Mouse (Mus musculus) liver, embryonic 14.5 days (tissue): ENCODE data around the gene Rundc3a. TPM values are rescaled to one million over a fixed set of nuclear protein-coding genes. Genes with fewer than 3 reads are reported as not detected.

Source experiments
- ATAC-seq: fragments of 200-750 bp; cut with Nextera tagmentation; 2 replicates; pipeline ENCODE4 v1.8.0; 2017; ENCODE audit warnings: moderate number of reproducible peaks, mild to moderate bottlenecking, moderate library complexity; ENCODE audit not compliant: insufficient read depth
- DNase-seq, 3 experiments: peaks; one replicate each; pipeline ENCODE4 v3.0.0-alpha.2; 2012 to 2013; ENCODE audit warnings: low read depth in 3 of 3, low spot score in 3 of 3
- H3K27ac ChIP-seq: fragments of 300-500 bp; sonication (generic); 2 replicates; pipeline ENCODE4 v1.5.1; 2014; ENCODE audit warnings: moderate library complexity, mild to moderate bottlenecking, control low read depth, inconsistent platforms
- H3K27me3 ChIP-seq: fragments of 300-500 bp; sonication (generic); 2 replicates; pipeline ENCODE4 v1.6.1; 2014; ENCODE audit warnings: mild to moderate bottlenecking, low read length, moderate library complexity; ENCODE audit not compliant: control insufficient read depth, insufficient read depth
- H3K36me3 ChIP-seq: fragments of 300-500 bp; sonication (generic); replicated peaks from 2 replicates; pipeline ENCODE4 v1.6.1; 2014; ENCODE audit warnings: low read depth; ENCODE audit not compliant: control insufficient read depth, insufficient read depth
- H3K4me1 ChIP-seq, 2 experiments: fragments of 200-500 bp in 1 of 2; fragments of 300-500 bp in 1 of 2; sonication (generic) in 1 of 2; replicated peaks; 2 replicates each; pipeline ENCODE4 v1.6.1; 2012 to 2014; ENCODE audit warnings: antibody characterized with exemption in 1 of 2, inconsistent platforms in 1 of 2, low read length in 1 of 2; ENCODE audit not compliant: control insufficient read depth in 2 of 2, insufficient read depth in 2 of 2
- H3K4me2 ChIP-seq: fragments of 300-500 bp; sonication (generic); 2 replicates; pipeline ENCODE4 v1.6.1; 2014; ENCODE audit warnings: low read depth, mild to moderate bottlenecking, control low read depth, moderate library complexity
- H3K4me3 ChIP-seq, 2 experiments: fragments of 200-500 bp in 1 of 2; fragments of 300-500 bp in 1 of 2; sonication (generic) in 1 of 2; 2 replicates each; pipeline ENCODE4 v1.5.1; 2012 to 2014; ENCODE audit warnings: low read depth in 2 of 2, low read length in 2 of 2, mild to moderate bottlenecking in 2 of 2, control low read depth in 1 of 2, inconsistent platforms in 1 of 2, moderate library complexity in 1 of 2; ENCODE audit not compliant: insufficient read depth in 1 of 2
- H3K9ac ChIP-seq: fragments of 300-500 bp; sonication (generic); replicated peaks from 2 replicates; pipeline ENCODE4 v1.6.1; 2014; ENCODE audit warnings: mild to moderate bottlenecking, control low read depth, moderate library complexity
- H3K9me3 ChIP-seq: fragments of 300-500 bp; sonication (generic); 2 replicates; pipeline ENCODE4 v1.6.1; 2016; ENCODE audit warnings: low read length, mixed read lengths; ENCODE audit not compliant: control insufficient read depth
- CTCF ChIP-seq: IDR thresholded peaks from 2 replicates; pipeline ENCODE4 v1.5.1; 2016; ENCODE audit warnings: antibody characterized with exemption, low read depth, control low read depth
- EP300 ChIP-seq: IDR thresholded peaks from 2 replicates; pipeline ENCODE4 v1.6.1; 2016; ENCODE audit warnings: antibody characterized with exemption, low read depth
- WGBS: fragments of 180-500 bp; shearing (Covaris S2); extraction: QIAGEN DNeasy Blood & Tissue Kit; methylation state at CpG from one replicate; pipeline ENCODE4 v1.1.7; 2014; ENCODE audit not compliant: insufficient replicate concordance; 5-methylcytosine and 5-hydroxymethylcytosine counted together
- polyA plus RNA-seq, 2 experiments: library from polyadenylated mRNA; depleted of rRNA in 1 of 2; stranded (reverse) in 1 of 2; unstranded in 1 of 2; fragments of >200 nt; fragmentation: Nextera tagmentation in 1 of 2; extraction: Ambion mirVana in 1 of 2; gene quantifications; 2 replicates each; pipeline versions ENCODE4 v1.2.1 to v1.2.3; 2012 to 2014

The Rundc3a gene
- polyA plus RNA-seq, 2 experiments = 1.0 to 1.4 TPM

DNA sequence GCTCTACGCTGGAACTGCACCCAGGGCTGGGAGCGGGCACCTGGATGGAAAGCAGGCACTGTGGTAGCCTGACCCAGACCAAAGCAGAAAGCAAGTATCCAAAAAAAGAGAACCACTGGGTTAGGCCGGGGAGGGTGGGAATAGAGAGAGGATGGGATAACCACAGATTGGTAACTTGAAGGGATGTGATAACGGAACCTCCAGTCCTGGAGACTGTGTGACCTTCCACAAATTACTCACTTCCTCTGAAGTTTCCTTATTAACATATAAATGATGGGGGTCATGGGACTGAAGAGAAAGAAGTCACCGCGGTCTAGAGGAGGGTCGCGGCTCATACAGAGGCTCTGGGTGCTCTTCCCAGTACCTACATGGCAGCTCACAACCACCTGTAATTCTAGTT is 47.1 kb downstream of the Rundc3a start:
- Histone ChIP-seq H3K4me3 (no peak overlapping the region), H3K36me3 (no peaks in the 10 kb centered on the region), H3K27me3 (peaks cover 26% of the 10 kb centered on the region), H3K27ac (no peak overlapping the region), H3K9ac (no peak overlapping the region), H3K4me2 (no peak overlapping the region), H3K9me3 (no peaks in the 10 kb centered on the region), H3K4me1 (no peaks in the 10 kb centered on the region)
- 82% methylated on average over 8 of the region's 8 CpGs for WGBS
- TF ChIP-seq CTCF (no peak), EP300 (no peak)
- DNase-seq (no peak), ATAC-seq (no peak)

DNA sequence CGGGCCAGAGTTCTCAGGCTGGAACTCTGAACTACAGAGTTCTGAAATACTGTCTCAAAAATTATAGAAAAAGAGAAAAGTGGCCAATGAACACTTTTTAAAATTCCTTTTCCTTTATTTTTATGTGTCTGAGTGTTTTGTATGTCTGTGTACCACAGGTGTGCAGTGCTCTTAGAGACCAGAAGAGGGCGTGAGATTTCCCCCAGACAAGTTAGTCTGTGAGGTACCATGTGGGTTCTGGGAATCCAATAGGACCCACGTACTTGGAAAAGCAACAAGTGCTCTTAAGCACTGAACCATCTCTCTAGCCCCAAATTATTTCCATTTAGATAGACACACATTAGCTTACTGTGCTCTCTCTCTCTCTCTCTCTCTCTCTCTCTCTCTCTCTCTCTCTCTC is 48.2 kb downstream of the Rundc3a start:
- H3K27ac ChIP-seq = no peak overlapping the region
- no peak overlapping the region for H3K4me2 ChIP-seq
- H3K9ac ChIP-seq = no peak overlapping the region
- no peak for ATAC-seq
- TF ChIP-seq EP300 = no peak
- TF ChIP-seq CTCF = peak; percentile 18; the same call in 1 of the 2 replicates
- no peaks in the 10 kb centered on the region for H3K9me3 ChIP-seq
- no peaks in the 10 kb centered on the region for H3K4me1 ChIP-seq
- H3K36me3 ChIP-seq = no peaks in the 10 kb centered on the region
- no peak overlapping the region for H3K4me3 ChIP-seq
- peaks cover 38% of the 10 kb centered on the region for H3K27me3 ChIP-seq
- no peak for DNase-seq
- 54% methylated on average over 3 of the region's 3 CpGs for WGBS

DNA sequence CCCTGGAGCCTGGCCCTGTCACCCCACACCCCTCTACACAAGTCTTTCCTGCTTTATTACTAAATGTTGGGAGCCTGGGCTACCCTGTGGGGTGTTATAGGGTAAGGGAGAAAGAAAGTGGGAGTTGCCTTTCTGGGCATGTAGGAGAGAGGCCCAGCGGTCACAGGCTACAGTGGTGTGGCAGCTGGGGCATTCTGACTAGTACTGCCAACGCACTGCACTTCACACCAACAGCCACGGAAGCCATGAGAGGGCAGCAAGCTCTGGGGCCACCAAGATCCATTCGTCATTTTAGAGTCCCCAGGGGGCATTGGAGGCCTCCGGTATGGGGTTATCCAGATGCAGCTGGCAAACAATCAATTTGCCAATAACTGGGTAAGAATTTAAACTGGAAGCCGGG is 48.9 kb downstream of the Rundc3a start:
- Histone ChIP-seq H3K27me3 (peaks cover 42% of the 10 kb centered on the region), H3K4me1 (no peaks in the 10 kb centered on the region), H3K4me3 (no peak overlapping the region), H3K4me2 (no peak overlapping the region), H3K9me3 (no peaks in the 10 kb centered on the region), H3K27ac (no peak overlapping the region), H3K36me3 (no peaks in the 10 kb centered on the region), H3K9ac (no peak overlapping the region)
- no peak for ATAC-seq
- DNase-seq = no peak
- TF ChIP-seq EP300 (no peak), CTCF (no peak)
- 73% methylated on average over 6 of the region's 6 CpGs for WGBS

DNA sequence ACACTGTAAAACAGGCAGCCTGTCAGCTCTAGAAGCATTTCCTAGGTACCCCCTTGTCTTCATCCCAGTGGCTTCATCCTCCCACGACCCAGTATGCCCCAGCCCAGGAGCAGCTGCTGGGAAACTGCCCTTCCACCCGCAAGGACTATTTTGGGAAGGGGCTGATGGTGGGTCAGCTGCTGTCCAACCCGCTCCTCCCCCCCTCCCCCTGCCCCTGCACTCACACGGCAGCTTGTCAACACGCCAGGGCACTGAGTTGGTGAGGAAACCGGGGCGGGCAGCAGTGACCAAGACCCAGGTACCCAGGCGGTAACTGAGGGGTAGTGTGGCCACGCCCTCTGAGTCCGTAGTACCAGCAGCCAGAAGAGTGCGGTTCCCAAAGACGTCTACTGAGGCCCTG is 50.5 kb downstream of the Rundc3a start:
- Histone ChIP-seq H3K4me3 (no peak overlapping the region), H3K9me3 (no peaks in the 10 kb centered on the region), H3K27me3 (peaks cover 42% of the 10 kb centered on the region), H3K4me2 (no peak overlapping the region), H3K36me3 (no peaks in the 10 kb centered on the region), H3K9ac (no peak overlapping the region), H3K4me1 (no peaks in the 10 kb centered on the region), H3K27ac (no peak overlapping the region)
- TF ChIP-seq CTCF (no peak), EP300 (no peak)
- ATAC-seq (no peak), DNase-seq (no peak)
- 61% methylated on average over 12 of the region's 12 CpGs for WGBS

DNA sequence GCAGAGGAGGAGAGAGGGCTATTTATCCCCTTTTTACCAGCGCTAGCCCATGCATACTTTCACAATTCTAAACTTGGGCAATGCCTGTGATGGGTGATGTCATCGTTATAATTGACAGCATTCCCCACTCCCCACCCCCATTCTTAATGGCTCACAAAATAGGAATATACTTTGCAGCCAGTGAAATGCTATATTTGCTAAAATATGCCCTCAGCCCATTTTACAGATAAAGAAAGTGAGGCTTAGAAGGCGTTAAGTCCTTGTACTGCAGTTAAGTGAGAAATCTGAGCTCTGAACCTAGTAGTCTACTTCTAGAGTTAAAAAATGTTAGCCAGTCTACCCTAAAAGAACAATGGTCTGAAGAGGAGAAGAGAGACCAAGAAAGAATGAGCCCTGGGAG is 51.1 kb downstream of the Rundc3a start:
- Histone ChIP-seq H3K4me1 (no peaks in the 10 kb centered on the region), H3K4me2 (no peak overlapping the region), H3K4me3 (no peak overlapping the region), H3K36me3 (no peaks in the 10 kb centered on the region), H3K27ac (no peak overlapping the region), H3K9me3 (no peaks in the 10 kb centered on the region), H3K9ac (no peak overlapping the region), H3K27me3 (peaks cover 48% of the 10 kb centered on the region)
- no peak for TF ChIP-seq CTCF
- TF ChIP-seq EP300 = no peak
- DNase-seq = no peak
- WGBS = 65% methylated on average over 3 of the region's 3 CpGs
- ATAC-seq = no peak

DNA sequence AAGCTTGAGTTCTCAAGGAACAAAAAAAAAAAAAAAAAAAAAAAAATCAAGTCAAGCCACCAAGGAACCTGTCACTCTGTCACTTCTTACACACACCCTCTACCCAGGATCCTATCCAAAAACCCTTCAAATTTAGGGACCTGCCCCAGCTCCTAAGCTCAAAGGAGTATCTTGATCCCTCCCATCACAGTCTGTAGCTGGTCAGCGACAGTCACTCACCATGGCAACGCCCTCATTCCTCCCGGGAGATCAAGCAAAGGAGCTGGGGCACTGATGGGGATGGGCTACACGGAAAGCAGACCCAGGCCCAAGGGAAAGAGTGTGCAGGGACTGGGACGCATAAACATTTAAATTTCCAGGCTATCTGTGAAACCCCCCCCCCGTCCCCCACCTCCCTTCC is 51.6 kb downstream of the Rundc3a start:
- peaks cover 51% of the 10 kb centered on the region for H3K27me3 ChIP-seq
- H3K36me3 ChIP-seq = no peaks in the 10 kb centered on the region
- no peak overlapping the region for H3K4me3 ChIP-seq
- no peak overlapping the region for H3K4me2 ChIP-seq
- H3K27ac ChIP-seq = no peak overlapping the region
- WGBS = 49% methylated on average over 6 of the region's 6 CpGs
- DNase-seq = no peak
- no peak overlapping the region for H3K9ac ChIP-seq
- no peaks in the 10 kb centered on the region for H3K9me3 ChIP-seq
- no peak for ATAC-seq
- no peaks in the 10 kb centered on the region for H3K4me1 ChIP-seq
- TF ChIP-seq CTCF (no peak), EP300 (no peak)
